Mouse (Mus musculus): ENCODE measurements around the gene Gm10271. TPM values are rescaled to one million over a fixed set of nuclear protein-coding genes. Genes with fewer than 3 reads are reported as not detected.

Gm10271 gene
- total and polyA plus RNA-seq, 2 experiments from 2014 or later, result not detected

DNA sequence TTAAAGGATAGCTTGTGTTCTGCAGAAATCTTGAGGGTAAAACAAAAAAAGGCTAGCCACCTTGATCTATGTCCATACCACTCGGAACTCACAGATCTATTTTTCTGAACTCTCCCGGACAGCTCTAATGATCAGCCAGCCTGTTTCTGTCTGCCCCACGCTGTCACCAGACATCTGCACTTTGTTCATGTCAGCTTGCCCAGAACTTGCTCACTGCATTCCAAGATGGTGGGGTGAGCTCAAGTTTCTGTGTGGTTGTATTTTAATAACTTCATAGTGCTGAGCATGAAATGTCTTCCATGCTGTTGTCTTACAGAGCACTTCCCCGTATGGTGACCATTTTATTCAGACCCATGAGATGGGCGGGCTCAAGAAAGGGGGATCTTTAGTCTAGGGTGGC lies 7.1 kb downstream of the Gm10271 start:
- ATAC-seq (no peak), DNase-seq (ENCODE audit: low spot score) (no peak)
- 74% methylated on average over 5 of the region's 5 CpGs for WGBS
- H3K4me2 ChIP-seq (ENCODE audit: low read depth, low read length), result no peak overlapping the region
- H3K27me3 ChIP-seq (ENCODE audit: insufficient read depth, low read length), result no peaks in the 10 kb centered on the region
- H3K36me3 ChIP-seq (ENCODE audit: insufficient read depth, low read length), result no peaks in the 10 kb centered on the region
- no peak overlapping the region for H3K9ac ChIP-seq (replicated peaks; ENCODE audit: low read length)
- no peak for TF ChIP-seq CTCF (IDR thresholded peaks at IDR 0.05; ENCODE audit: low read depth)
- H3K27ac ChIP-seq, result no peak overlapping the region
- H3K9me3 ChIP-seq (ENCODE audit: low read length), result no peaks in the 10 kb centered on the region
- no peak overlapping the region for H3K4me3 ChIP-seq (ENCODE audit: low read length)
- no peaks in the 10 kb centered on the region for H3K4me1 ChIP-seq (ENCODE audit: insufficient read depth, low read length)

DNA sequence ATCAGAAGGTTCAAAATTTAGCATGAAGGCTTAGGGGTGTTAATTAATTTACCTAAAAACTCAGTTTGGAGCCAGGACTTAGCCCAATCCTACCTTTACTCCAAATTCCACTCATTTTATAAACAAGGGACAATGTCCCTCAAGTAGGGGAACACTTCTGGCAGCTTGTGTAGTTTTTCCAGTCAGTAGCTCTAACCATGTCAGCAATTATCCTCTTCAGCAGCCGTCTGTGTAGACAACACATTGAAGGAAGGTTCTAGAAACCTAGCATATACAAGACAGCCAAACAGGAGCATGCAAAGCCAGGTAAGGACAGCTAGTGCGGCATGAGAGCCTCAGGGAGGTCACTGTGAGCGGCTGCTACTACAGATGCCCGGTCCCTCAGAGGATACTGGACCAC lies 7.8 kb downstream of the Gm10271 start:
- DNase-seq (ENCODE audit: low spot score), result no peak
- H3K4me2 ChIP-seq (ENCODE audit: low read depth, low read length), result no peak overlapping the region
- 89% methylated on average over 4 of the region's 4 CpGs for WGBS
- no peak for ATAC-seq
- no peaks in the 10 kb centered on the region for H3K9me3 ChIP-seq (ENCODE audit: low read length)
- H3K4me1 ChIP-seq (ENCODE audit: insufficient read depth, low read length), result no peaks in the 10 kb centered on the region
- TF ChIP-seq CTCF (IDR thresholded peaks at IDR 0.05; ENCODE audit: low read depth), result no peak
- H3K27ac ChIP-seq, result no peak overlapping the region
- H3K27me3 ChIP-seq (ENCODE audit: insufficient read depth, low read length), result no peaks in the 10 kb centered on the region
- no peak overlapping the region for H3K9ac ChIP-seq (replicated peaks; ENCODE audit: low read length)
- no peaks in the 10 kb centered on the region for H3K36me3 ChIP-seq (ENCODE audit: insufficient read depth, low read length)
- H3K4me3 ChIP-seq (ENCODE audit: low read length), result no peak overlapping the region

- DNase-seq (ENCODE audit: low spot score) (no peak), ATAC-seq (no peak)
- no peak overlapping the region for H3K4me2 ChIP-seq (ENCODE audit: low read depth, low read length)
- no peak overlapping the region for H3K9ac ChIP-seq (replicated peaks; ENCODE audit: low read length)
- no peak overlapping the region for H3K4me3 ChIP-seq (ENCODE audit: low read length)
- H3K27me3 ChIP-seq (ENCODE audit: insufficient read depth, low read length), result no peaks in the 10 kb centered on the region
- TF ChIP-seq CTCF (IDR thresholded peaks at IDR 0.05; ENCODE audit: low read depth), result no peak
- H3K4me1 ChIP-seq (ENCODE audit: insufficient read depth, low read length), result no peaks in the 10 kb centered on the region
- no peak overlapping the region for H3K27ac ChIP-seq
- H3K9me3 ChIP-seq (ENCODE audit: low read length), result no peaks in the 10 kb centered on the region
- 84% methylated on average over 11 of the region's 11 CpGs for WGBS
- H3K36me3 ChIP-seq (ENCODE audit: insufficient read depth, low read length), result no peaks in the 10 kb centered on the region
These were observed 8.3 kb downstream of the Gm10271 start for GRCm38 (mm10) chr10:116964084-116964483.

DNA sequence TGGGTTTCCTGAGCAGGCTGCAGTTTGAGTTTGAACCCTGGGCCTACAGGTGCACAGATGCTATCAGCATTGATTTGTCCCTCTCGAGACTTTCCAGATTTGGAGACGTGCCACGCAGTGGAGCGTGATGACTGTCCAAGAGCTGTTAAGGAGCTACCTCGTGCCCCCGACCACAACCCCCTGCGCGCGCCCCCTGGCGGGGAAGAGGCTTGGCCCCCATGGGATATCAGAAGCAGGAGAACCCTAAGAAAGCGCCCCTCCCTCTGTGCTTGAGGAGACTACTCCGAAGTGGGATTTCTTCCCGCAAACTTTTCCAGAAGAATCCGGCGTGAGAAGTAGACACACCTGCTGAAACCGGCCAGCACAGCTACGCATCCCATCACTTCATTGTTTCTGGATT lies 9.6 kb downstream of the Gm10271 start:
- Histone ChIP-seq H3K27me3 (ENCODE audit: insufficient read depth, low read length) (no peaks in the 10 kb centered on the region), H3K27ac (no peak overlapping the region), H3K4me3 (ENCODE audit: low read length) (no peak overlapping the region), H3K9ac (replicated peaks; ENCODE audit: low read length) (no peak overlapping the region), H3K4me1 (ENCODE audit: insufficient read depth, low read length) (no peaks in the 10 kb centered on the region), H3K36me3 (ENCODE audit: insufficient read depth, low read length) (no peaks in the 10 kb centered on the region), H3K4me2 (ENCODE audit: low read depth, low read length) (no peak overlapping the region), H3K9me3 (ENCODE audit: low read length) (no peaks in the 10 kb centered on the region)
- 63% methylated on average over 17 of the region's 17 CpGs for WGBS
- DNase-seq (ENCODE audit: low spot score) (no peak), ATAC-seq (no peak)
- TF ChIP-seq CTCF (IDR thresholded peaks at IDR 0.05; ENCODE audit: low read depth), result no peak

- DNase-seq (ENCODE audit: low spot score) (no peak), ATAC-seq (no peak)
- Histone ChIP-seq H3K36me3 (ENCODE audit: insufficient read depth, low read length) (no peaks in the 10 kb centered on the region), H3K27ac (no peak overlapping the region), H3K27me3 (ENCODE audit: insufficient read depth, low read length) (no peaks in the 10 kb centered on the region), H3K4me3 (ENCODE audit: low read length) (no peak overlapping the region), H3K9ac (replicated peaks; ENCODE audit: low read length) (no peak overlapping the region), H3K4me1 (ENCODE audit: insufficient read depth, low read length) (no peaks in the 10 kb centered on the region), H3K4me2 (ENCODE audit: low read depth, low read length) (no peak overlapping the region), H3K9me3 (ENCODE audit: low read length) (no peaks in the 10 kb centered on the region)
- no peak for TF ChIP-seq CTCF (IDR thresholded peaks at IDR 0.05; ENCODE audit: low read depth)
- 79% methylated on average over 14 of the region's 14 CpGs for WGBS
These were observed 10.3 kb downstream of the Gm10271 start for GRCm38 (mm10) chr10:116962152-116962551.

- TF ChIP-seq CTCF (IDR thresholded peaks at IDR 0.05; ENCODE audit: low read depth), result no peak
- no peaks in the 10 kb centered on the region for H3K36me3 ChIP-seq (ENCODE audit: insufficient read depth, low read length)
- no peak overlapping the region for H3K4me2 ChIP-seq (ENCODE audit: low read depth, low read length)
- no peaks in the 10 kb centered on the region for H3K9me3 ChIP-seq (ENCODE audit: low read length)
- ATAC-seq (no peak), DNase-seq (ENCODE audit: low spot score) (no peak)
- no peak overlapping the region for H3K9ac ChIP-seq (replicated peaks; ENCODE audit: low read length)
- no peak overlapping the region for H3K27ac ChIP-seq
- no peaks in the 10 kb centered on the region for H3K27me3 ChIP-seq (ENCODE audit: insufficient read depth, low read length)
- 58% methylated on average over 5 of the region's 5 CpGs for WGBS
- no peaks in the 10 kb centered on the region for H3K4me1 ChIP-seq (ENCODE audit: insufficient read depth, low read length)
- H3K4me3 ChIP-seq (ENCODE audit: low read length), result no peak overlapping the region
These were observed 14.4 kb downstream of the Gm10271 start for GRCm38 (mm10) chr10:116957867-116958551.

GRCm38 (mm10) chr10:116956483-116957158 lies 15.8 kb downstream of the Gm10271 start:
- no peak overlapping the region for H3K4me2 ChIP-seq (ENCODE audit: low read depth, low read length)
- H3K36me3 ChIP-seq (ENCODE audit: insufficient read depth, low read length), result no peaks in the 10 kb centered on the region
- H3K27ac ChIP-seq, result no peak overlapping the region
- TF ChIP-seq CTCF (IDR thresholded peaks at IDR 0.05; ENCODE audit: low read depth), result no peak
- DNase-seq (ENCODE audit: low spot score), result no peak
- H3K4me3 ChIP-seq (ENCODE audit: low read length), result no peak overlapping the region
- no peaks in the 10 kb centered on the region for H3K9me3 ChIP-seq (ENCODE audit: low read length)
- H3K9ac ChIP-seq (replicated peaks; ENCODE audit: low read length), result no peak overlapping the region
- WGBS, result 90% methylated on average over 11 of the region's 11 CpGs
- ATAC-seq, result no peak
- H3K4me1 ChIP-seq (ENCODE audit: insufficient read depth, low read length), result no peaks in the 10 kb centered on the region
- H3K27me3 ChIP-seq (ENCODE audit: insufficient read depth, low read length), result no peaks in the 10 kb centered on the region

All from hindbrain, postnatal 0 days (tissue).